Mouse (Mus musculus) hindbrain, embryonic 14.5 days (tissue): ENCODE results near the gene Dip2c. TPM values are rescaled to one million over a fixed set of nuclear protein-coding genes. Genes with fewer than 3 reads are reported as not detected.

ENCODE experiments used
- ATAC-seq: fragments of 200-750 bp; cut with Nextera tagmentation; 2 replicates; pipeline ENCODE4 v1.8.0; 2017; ENCODE audit warnings: moderate number of reproducible peaks, mild to moderate bottlenecking, moderate TSS enrichment, moderate library complexity; ENCODE audit not compliant: low FRiP score
- DNase-seq: peaks from one replicate; pipeline ENCODE4 v3.0.0-alpha.2; 2015; ENCODE audit warnings: low spot score
- H3K27ac ChIP-seq: fragments of 300-500 bp; sonication (generic); 2 replicates; pipeline ENCODE4 v1.5.1; 2014; ENCODE audit warnings: mild to moderate bottlenecking, moderate library complexity
- H3K27me3 ChIP-seq: fragments of 300-500 bp; sonication (generic); 2 replicates; pipeline ENCODE4 v1.6.1; 2014; ENCODE audit warnings: mild to moderate bottlenecking, low read length, mixed read lengths; ENCODE audit not compliant: control insufficient read depth, insufficient read depth
- H3K36me3 ChIP-seq: fragments of 300-500 bp; sonication (generic); replicated peaks from 2 replicates; pipeline ENCODE4 v1.6.1; 2014; ENCODE audit not compliant: control insufficient read depth, insufficient read depth
- H3K4me1 ChIP-seq: fragments of 300-500 bp; sonication (generic); replicated peaks from 2 replicates; pipeline ENCODE4 v1.6.1; 2014; ENCODE audit warnings: antibody characterized with exemption, low read length, mixed read lengths; ENCODE audit not compliant: control insufficient read depth, insufficient read depth
- H3K4me2 ChIP-seq: fragments of 300-500 bp; sonication (generic); replicated peaks from 2 replicates; pipeline ENCODE4 v1.6.1; 2014; ENCODE audit warnings: mild to moderate bottlenecking, moderate library complexity
- H3K4me3 ChIP-seq: fragments of 300-500 bp; sonication (generic); replicated peaks from 2 replicates; pipeline ENCODE4 v1.5.1; 2014; ENCODE audit warnings: mild to moderate bottlenecking, low read length
- H3K9ac ChIP-seq: fragments of 300-500 bp; sonication (generic); 2 replicates; pipeline ENCODE4 v1.6.1; 2014
- H3K9me3 ChIP-seq: fragments of 300-500 bp; sonication (generic); 2 replicates; pipeline ENCODE4 v1.6.1; 2016; ENCODE audit warnings: low read length; ENCODE audit not compliant: control insufficient read depth
- WGBS: fragments of 180-500 bp; shearing (Covaris S2); extraction: QIAGEN DNeasy Blood & Tissue Kit; methylation state at CpG from one replicate; pipeline ENCODE4 v1.1.7; 2014; 5-methylcytosine and 5-hydroxymethylcytosine counted together
- polyA plus RNA-seq: library from polyadenylated mRNA; unstranded; fragments of >200 nt; fragmentation: Nextera tagmentation; extraction: Ambion mirVana; gene quantifications from 2 replicates; pipeline ENCODE4 v1.2.1, GENCODE M21; 2014

Gene Dip2c
- polyA plus RNA-seq, 1 experiment from 2014 or later = 24.0 TPM

- Histone ChIP-seq H3K27me3 (no peaks in the 10 kb centered on the region), H3K9ac (no peak overlapping the region), H3K4me3 (no peak overlapping the region), H3K4me1 (no peaks in the 10 kb centered on the region), H3K27ac (no peak overlapping the region), H3K9me3 (no peaks in the 10 kb centered on the region), H3K36me3 (no peaks in the 10 kb centered on the region), H3K4me2 (no peak overlapping the region)
- no peak for ATAC-seq
- no peak for DNase-seq
- WGBS = 89% methylated on average over 3 of the region's 3 CpGs
These were observed 173.9 kb downstream of the Dip2c start for GRCm38 (mm10) chr13:9450276-9450675.

GRCm38 (mm10) chr13:9451952-9452351 lies 175.6 kb downstream of the Dip2c start:
- no peak overlapping the region for H3K27ac ChIP-seq
- WGBS = 87% methylated on average over 3 of the region's 3 CpGs
- H3K9ac ChIP-seq = no peak overlapping the region
- DNase-seq = no peak
- H3K27me3 ChIP-seq = no peaks in the 10 kb centered on the region
- no peak for ATAC-seq
- H3K4me2 ChIP-seq = no peak overlapping the region
- H3K4me3 ChIP-seq = no peak overlapping the region
- H3K36me3 ChIP-seq = no peaks in the 10 kb centered on the region
- H3K4me1 ChIP-seq = no peaks in the 10 kb centered on the region
- H3K9me3 ChIP-seq = no peaks in the 10 kb centered on the region

GRCm38 (mm10) chr13:9454426-9455177 lies 178.3 kb downstream of the Dip2c start:
- Histone ChIP-seq H3K4me1 (no peaks in the 10 kb centered on the region), H3K27me3 (no peaks in the 10 kb centered on the region), H3K9ac (no peak overlapping the region), H3K9me3 (no peaks in the 10 kb centered on the region), H3K4me2 (no peak overlapping the region), H3K27ac (no peak overlapping the region), H3K4me3 (no peak overlapping the region), H3K36me3 (no peaks in the 10 kb centered on the region)
- no peak for DNase-seq
- ATAC-seq = no peak
- WGBS = 61% methylated on average over 4 of the region's 4 CpGs

- WGBS = 87% methylated on average over 1 of the region's 1 CpGs
These were observed 179.7 kb downstream of the Dip2c start for GRCm38 (mm10) chr13:9455979-9456378.

GRCm38 (mm10) chr13:9457420-9458308 lies 181.3 kb downstream of the Dip2c start:
- no peaks in the 10 kb centered on the region for H3K4me1 ChIP-seq
- 80% methylated on average over 8 of the region's 8 CpGs for WGBS
- ATAC-seq (no peak), DNase-seq (no peak)
- H3K9ac ChIP-seq = no peak overlapping the region
- H3K9me3 ChIP-seq = no peaks in the 10 kb centered on the region
- H3K36me3 ChIP-seq = no peaks in the 10 kb centered on the region
- no peak overlapping the region for H3K4me3 ChIP-seq
- H3K27ac ChIP-seq = no peak overlapping the region
- no peak overlapping the region for H3K4me2 ChIP-seq
- no peaks in the 10 kb centered on the region for H3K27me3 ChIP-seq

More at GRCm38 (mm10) chr13:9455979-9456378, 179.7 kb downstream of the Dip2c start:
- Histone ChIP-seq H3K4me1 (no peaks in the 10 kb centered on the region), H3K27me3 (no peaks in the 10 kb centered on the region), H3K27ac (no peak overlapping the region), H3K9me3 (no peaks in the 10 kb centered on the region), H3K36me3 (no peaks in the 10 kb centered on the region), H3K4me3 (no peak overlapping the region), H3K4me2 (no peak overlapping the region), H3K9ac (no peak overlapping the region)
- DNase-seq (no peak), ATAC-seq (no peak)

GRCm38 (mm10) chr13:9464457-9464856 lies 188.1 kb downstream of the Dip2c start:
- Histone ChIP-seq H3K9me3 (no peaks in the 10 kb centered on the region), H3K9ac (no peak overlapping the region), H3K4me2 (no peak overlapping the region), H3K36me3 (no peaks in the 10 kb centered on the region), H3K27ac (no peak overlapping the region), H3K4me3 (no peak overlapping the region), H3K4me1 (no peaks in the 10 kb centered on the region), H3K27me3 (no peaks in the 10 kb centered on the region)
- DNase-seq = no peak
- 83% methylated on average over 3 of the region's 3 CpGs for WGBS
- ATAC-seq = no peak

GRCm38 (mm10) chr13:9467216-9467615 lies 190.9 kb downstream of the Dip2c start:
- Histone ChIP-seq H3K27me3 (no peaks in the 10 kb centered on the region), H3K4me2 (no peak overlapping the region), H3K4me3 (no peak overlapping the region), H3K27ac (no peak overlapping the region), H3K36me3 (no peaks in the 10 kb centered on the region), H3K4me1 (no peaks in the 10 kb centered on the region), H3K9ac (no peak overlapping the region), H3K9me3 (no peaks in the 10 kb centered on the region)
- DNase-seq (peak; percentile 80), ATAC-seq (no peak; the same call in 1 of the 2 replicates)
- 30% methylated on average over 1 of the region's 1 CpGs for WGBS

GRCm38 (mm10) chr13:9473383-9473782 lies 197.1 kb downstream of the Dip2c start:
- Histone ChIP-seq H3K4me2 (no peak overlapping the region), H3K4me3 (no peak overlapping the region), H3K4me1 (no peaks in the 10 kb centered on the region), H3K27me3 (no peaks in the 10 kb centered on the region), H3K27ac (no peak overlapping the region), H3K9me3 (peaks cover 8% of the 10 kb centered on the region; the same call in 1 of the 2 replicates), H3K36me3 (no peaks in the 10 kb centered on the region), H3K9ac (no peak overlapping the region)
- WGBS = 94% methylated on average over 1 of the region's 1 CpGs
- ATAC-seq = no peak
- no peak for DNase-seq

- Histone ChIP-seq H3K9ac (no peak overlapping the region), H3K27ac (no peak overlapping the region), H3K9me3 (no peaks in the 10 kb centered on the region), H3K36me3 (no peaks in the 10 kb centered on the region), H3K4me1 (no peaks in the 10 kb centered on the region), H3K4me2 (no peak overlapping the region), H3K4me3 (no peak overlapping the region), H3K27me3 (no peaks in the 10 kb centered on the region)
- ATAC-seq (no peak), DNase-seq (no peak)
- WGBS = 80% methylated on average over 1 of the region's 1 CpGs
These were observed 205.4 kb downstream of the Dip2c start for GRCm38 (mm10) chr13:9481722-9482121.
